Mouse (Mus musculus) heart, embryonic 15.5 days (tissue): ENCODE measurements around the gene Mrpl37. TPM values are rescaled to one million over a fixed set of nuclear protein-coding genes. Genes with fewer than 3 reads are reported as not detected.
A peak's percentile ranks its signal among the peaks of the same experiment; 100 is the strongest.

Source experiments
- ATAC-seq: fragments of 200-750 bp; cut with Nextera tagmentation; replicated peaks from 2 replicates; pipeline ENCODE4 v1.8.0; 2017; ENCODE audit warnings: low read depth, moderate TSS enrichment; ENCODE audit not compliant: insufficient number of reproducible peaks, insufficient read depth, low FRiP score
- H3K27ac ChIP-seq: fragments of 300-500 bp; sonication (generic); 2 replicates; pipeline ENCODE4 v1.5.1; 2015; ENCODE audit warnings: mild to moderate bottlenecking, inconsistent platforms
- H3K27me3 ChIP-seq: fragments of 300-500 bp; sonication (generic); 2 replicates; pipeline ENCODE4 v1.6.1; 2015; ENCODE audit warnings: inconsistent platforms
- H3K36me3 ChIP-seq: fragments of 300-500 bp; sonication (generic); 2 replicates; pipeline ENCODE4 v1.6.1; 2015; ENCODE audit warnings: mild to moderate bottlenecking, inconsistent platforms
- H3K4me1 ChIP-seq: fragments of 300-500 bp; sonication (generic); replicated peaks from 2 replicates; pipeline ENCODE4 v1.6.1; 2015; ENCODE audit warnings: inconsistent platforms
- H3K4me2 ChIP-seq: fragments of 300-500 bp; sonication (generic); 2 replicates; pipeline ENCODE4 v1.6.1; 2015; ENCODE audit warnings: inconsistent platforms, mild to moderate bottlenecking, moderate library complexity
- H3K4me3 ChIP-seq: fragments of 300-500 bp; sonication (generic); 2 replicates; pipeline ENCODE4 v1.5.1; 2015; ENCODE audit warnings: mild to moderate bottlenecking, inconsistent platforms
- H3K9ac ChIP-seq: fragments of 300-500 bp; sonication (generic); 2 replicates; pipeline ENCODE4 v1.6.1; 2015; ENCODE audit warnings: mild to moderate bottlenecking, inconsistent platforms
- H3K9me3 ChIP-seq: fragments of 300-500 bp; sonication (generic); replicated peaks from 2 replicates; pipeline ENCODE4 v1.6.1; 2016; ENCODE audit warnings: inconsistent platforms
- WGBS: fragments of 180-500 bp; shearing (Covaris S2); methylation state at CpG from one replicate; pipeline ENCODE4 v1.1.7; 2015; ENCODE audit warnings: mixed read lengths; 5-methylcytosine and 5-hydroxymethylcytosine counted together
- polyA plus RNA-seq: library from polyadenylated mRNA; unstranded; fragments of >200 nt; fragmentation: Nextera tagmentation; extraction: Ambion mirVana; gene quantifications from 2 replicates; pipeline ENCODE4 v1.2.1, GENCODE M21; 2015

The Mrpl37 gene
- polyA plus RNA-seq, 1 experiment from 2014 or later, result 79.5 TPM

GRCm38 (mm10) chr4:107017257-107017656 lies 49.4 kb downstream of the Mrpl37 start:
- no peaks in the 10 kb centered on the region for H3K9me3 ChIP-seq
- H3K4me3 ChIP-seq, result no peak overlapping the region
- no peak overlapping the region for H3K27ac ChIP-seq
- no peaks in the 10 kb centered on the region for H3K27me3 ChIP-seq
- H3K9ac ChIP-seq, result no peak overlapping the region
- peaks cover 71% of the 10 kb centered on the region for H3K4me1 ChIP-seq
- H3K4me2 ChIP-seq, result no peak overlapping the region
- no peak for ATAC-seq
- no peaks in the 10 kb centered on the region for H3K36me3 ChIP-seq

GRCm38 (mm10) chr4:107015971-107016511 lies 50.6 kb downstream of the Mrpl37 start:
- Histone ChIP-seq H3K9ac (no peak overlapping the region), H3K4me3 (no peak overlapping the region), H3K4me2 (no peak overlapping the region), H3K4me1 (peaks cover 78% of the 10 kb centered on the region), H3K27ac (no peak overlapping the region; the same call in 1 of the 2 replicates), H3K27me3 (no peaks in the 10 kb centered on the region), H3K9me3 (no peaks in the 10 kb centered on the region), H3K36me3 (no peaks in the 10 kb centered on the region)
- 66% methylated on average over 13 of the region's 13 CpGs for WGBS
- ATAC-seq, result no peak

- no peak overlapping the region for H3K4me2 ChIP-seq
- ATAC-seq, result no peak
- no peaks in the 10 kb centered on the region for H3K27me3 ChIP-seq
- H3K4me3 ChIP-seq, result no peak overlapping the region
- no peaks in the 10 kb centered on the region for H3K9me3 ChIP-seq
- H3K4me1 ChIP-seq, result peaks cover 61% of the 10 kb centered on the region
- WGBS, result 66% methylated on average over 9 of the region's 9 CpGs
- no peaks in the 10 kb centered on the region; the same call in 1 of the 2 replicates for H3K36me3 ChIP-seq
- H3K27ac ChIP-seq, result no peak overlapping the region
- H3K9ac ChIP-seq, result no peak overlapping the region
These were observed 52.8 kb downstream of the Mrpl37 start for GRCm38 (mm10) chr4:107013817-107014260.

GRCm38 (mm10) chr4:107013119-107013816 lies 53.4 kb downstream of the Mrpl37 start:
- 77% methylated on average over 6 of the region's 6 CpGs for WGBS

GRCm38 (mm10) chr4:107012574-107012973 lies 54.1 kb downstream of the Mrpl37 start:
- ATAC-seq, result no peak
- 73% methylated on average over 3 of the region's 3 CpGs for WGBS
- H3K27ac ChIP-seq, result peak overlapping the region; percentile 16; the same call in 1 of the 2 replicates

More at GRCm38 (mm10) chr4:107013119-107013816, 53.4 kb downstream of the Mrpl37 start:
- no peaks in the 10 kb centered on the region; the same call in 1 of the 2 replicates for H3K36me3 ChIP-seq
- no peak overlapping the region for H3K4me3 ChIP-seq
- peaks cover 55% of the 10 kb centered on the region for H3K4me1 ChIP-seq
- H3K9ac ChIP-seq, result no peak overlapping the region
- ATAC-seq, result no peak
- H3K27ac ChIP-seq, result no peak overlapping the region; the same call in 1 of the 2 replicates
- no peak overlapping the region for H3K4me2 ChIP-seq
- H3K27me3 ChIP-seq, result no peaks in the 10 kb centered on the region
- H3K9me3 ChIP-seq, result no peaks in the 10 kb centered on the region

GRCm38 (mm10) chr4:107012005-107012478 lies 54.6 kb downstream of the Mrpl37 start:
- Histone ChIP-seq H3K36me3 (no peaks in the 10 kb centered on the region; the same call in 1 of the 2 replicates), H3K27ac (peak overlapping the region; percentile 16; the same call in 1 of the 2 replicates), H3K9ac (no peak overlapping the region), H3K27me3 (no peaks in the 10 kb centered on the region), H3K4me1 (peaks cover 43% of the 10 kb centered on the region), H3K9me3 (no peaks in the 10 kb centered on the region), H3K4me2 (no peak overlapping the region), H3K4me3 (no peak overlapping the region)
- no peak for ATAC-seq
- 56% methylated on average over 13 of the region's 13 CpGs for WGBS

More at GRCm38 (mm10) chr4:107012574-107012973, 54.1 kb downstream of the Mrpl37 start:
- H3K4me1 ChIP-seq, result peaks cover 49% of the 10 kb centered on the region
- no peak overlapping the region for H3K9ac ChIP-seq
- H3K27me3 ChIP-seq, result no peaks in the 10 kb centered on the region
- no peak overlapping the region for H3K4me3 ChIP-seq
- H3K4me2 ChIP-seq, result no peak overlapping the region
- no peaks in the 10 kb centered on the region; the same call in 1 of the 2 replicates for H3K36me3 ChIP-seq
- no peaks in the 10 kb centered on the region for H3K9me3 ChIP-seq

- 81% methylated on average over 8 of the region's 8 CpGs for WGBS
- H3K4me1 ChIP-seq, result peaks cover 38% of the 10 kb centered on the region
- no peaks in the 10 kb centered on the region for H3K27me3 ChIP-seq
- no peaks in the 10 kb centered on the region; the same call in 1 of the 2 replicates for H3K36me3 ChIP-seq
- H3K9me3 ChIP-seq, result no peaks in the 10 kb centered on the region
- no peak overlapping the region for H3K27ac ChIP-seq
- no peak for ATAC-seq
- H3K4me2 ChIP-seq, result no peak overlapping the region
- H3K4me3 ChIP-seq, result no peak overlapping the region
- no peak overlapping the region for H3K9ac ChIP-seq
These were observed 55.2 kb downstream of the Mrpl37 start for GRCm38 (mm10) chr4:107011325-107012004.

- Histone ChIP-seq H3K4me3 (no peak overlapping the region), H3K27ac (no peak overlapping the region), H3K9me3 (no peaks in the 10 kb centered on the region), H3K9ac (no peak overlapping the region), H3K4me2 (no peak overlapping the region), H3K27me3 (no peaks in the 10 kb centered on the region), H3K4me1 (peaks cover 32% of the 10 kb centered on the region), H3K36me3 (no peaks in the 10 kb centered on the region; the same call in 1 of the 2 replicates)
- WGBS, result 91% methylated on average over 7 of the region's 7 CpGs
- no peak for ATAC-seq
These were observed 57.1 kb downstream of the Mrpl37 start for GRCm38 (mm10) chr4:107009548-107009947.

GRCm38 (mm10) chr4:107008161-107008560 lies 58.5 kb downstream of the Mrpl37 start:
- H3K4me3 ChIP-seq, result no peak overlapping the region
- H3K36me3 ChIP-seq, result no peaks in the 10 kb centered on the region; the same call in 1 of the 2 replicates
- 86% methylated on average over 2 of the region's 2 CpGs for WGBS
- H3K9me3 ChIP-seq, result no peaks in the 10 kb centered on the region
- no peak overlapping the region for H3K4me2 ChIP-seq
- ATAC-seq, result no peak
- no peaks in the 10 kb centered on the region for H3K27me3 ChIP-seq
- H3K9ac ChIP-seq, result no peak overlapping the region
- H3K27ac ChIP-seq, result no peak overlapping the region
- H3K4me1 ChIP-seq, result peaks cover 30% of the 10 kb centered on the region

GRCm38 (mm10) chr4:107007359-107007758 lies 59.3 kb downstream of the Mrpl37 start:
- Histone ChIP-seq H3K4me3 (no peak overlapping the region), H3K9me3 (no peaks in the 10 kb centered on the region), H3K9ac (no peak overlapping the region), H3K27me3 (no peaks in the 10 kb centered on the region), H3K4me1 (peaks cover 28% of the 10 kb centered on the region), H3K4me2 (no peak overlapping the region), H3K27ac (no peak overlapping the region), H3K36me3 (no peaks in the 10 kb centered on the region; the same call in 1 of the 2 replicates)
- WGBS, result 90% methylated on average over 8 of the region's 8 CpGs
- no peak for ATAC-seq

- H3K36me3 ChIP-seq, result no peaks in the 10 kb centered on the region; the same call in 1 of the 2 replicates
- WGBS, result 86% methylated on average over 6 of the region's 6 CpGs
- no peaks in the 10 kb centered on the region for H3K9me3 ChIP-seq
- no peak for ATAC-seq
- H3K4me1 ChIP-seq, result peaks cover 27% of the 10 kb centered on the region
- no peak overlapping the region for H3K9ac ChIP-seq
- H3K4me3 ChIP-seq, result no peak overlapping the region
- H3K4me2 ChIP-seq, result no peak overlapping the region
- no peaks in the 10 kb centered on the region for H3K27me3 ChIP-seq
- H3K27ac ChIP-seq, result no peak overlapping the region
These were observed 59.9 kb downstream of the Mrpl37 start for GRCm38 (mm10) chr4:107006807-107007206.
